Mouse (Mus musculus): ENCODE results near the gene Akap6. TPM values are rescaled to one million over a fixed set of nuclear protein-coding genes. Genes with fewer than 3 reads are reported as not detected.

The Akap6 gene
- polyA plus RNA-seq, 1 experiment from 2014 or later, result 0.94 TPM

GRCm38 (mm10) chr12:52922510-52922909 lies 223.3 kb downstream of the Akap6 start:
- H3K4me2 ChIP-seq, result no peak overlapping the region
- WGBS, result 89% methylated on average over 6 of the region's 6 CpGs
- no peak overlapping the region for H3K9ac ChIP-seq (replicated peaks)
- H3K27ac ChIP-seq, result no peak overlapping the region
- no peaks in the 10 kb centered on the region for H3K36me3 ChIP-seq
- H3K9me3 ChIP-seq, result no peaks in the 10 kb centered on the region
- H3K4me1 ChIP-seq (replicated peaks), result peaks cover 17% of the 10 kb centered on the region
- H3K4me3 ChIP-seq (replicated peaks), result no peak overlapping the region
- H3K27me3 ChIP-seq, result no peaks in the 10 kb centered on the region
- ATAC-seq (ENCODE audit: insufficient number of reproducible peaks, insufficient read depth, low FRiP score, low TSS enrichment, low read depth), result no peak

GRCm38 (mm10) chr12:52925448-52925847 lies 226.3 kb downstream of the Akap6 start:
- no peak overlapping the region for H3K9ac ChIP-seq (replicated peaks)
- H3K36me3 ChIP-seq, result no peaks in the 10 kb centered on the region
- H3K27ac ChIP-seq, result no peak overlapping the region
- no peak overlapping the region for H3K4me3 ChIP-seq (replicated peaks)
- H3K4me1 ChIP-seq (replicated peaks), result peaks cover 9% of the 10 kb centered on the region; the same call in 1 of the 2 replicates
- no peaks in the 10 kb centered on the region for H3K9me3 ChIP-seq
- H3K4me2 ChIP-seq, result no peak overlapping the region
- ATAC-seq (ENCODE audit: insufficient number of reproducible peaks, insufficient read depth, low FRiP score, low TSS enrichment, low read depth), result no peak
- WGBS, result 67% methylated on average over 4 of the region's 4 CpGs
- no peaks in the 10 kb centered on the region for H3K27me3 ChIP-seq

GRCm38 (mm10) chr12:52933832-52934231 lies 234.6 kb downstream of the Akap6 start:
- H3K4me1 ChIP-seq (replicated peaks), result no peaks in the 10 kb centered on the region
- H3K36me3 ChIP-seq, result no peaks in the 10 kb centered on the region
- H3K27ac ChIP-seq, result no peak overlapping the region
- H3K27me3 ChIP-seq, result no peaks in the 10 kb centered on the region
- 77% methylated on average over 6 of the region's 13 CpGs for WGBS
- H3K4me3 ChIP-seq (replicated peaks), result no peak overlapping the region
- no peak overlapping the region for H3K4me2 ChIP-seq
- 0 out of 2 replicates have a peak, but pooled peaks cover 3% of the 10 kb centered on the region for H3K9me3 ChIP-seq
- ATAC-seq (ENCODE audit: insufficient number of reproducible peaks, insufficient read depth, low FRiP score, low TSS enrichment, low read depth), result no peak
- H3K9ac ChIP-seq (replicated peaks), result no peak overlapping the region

DNA sequence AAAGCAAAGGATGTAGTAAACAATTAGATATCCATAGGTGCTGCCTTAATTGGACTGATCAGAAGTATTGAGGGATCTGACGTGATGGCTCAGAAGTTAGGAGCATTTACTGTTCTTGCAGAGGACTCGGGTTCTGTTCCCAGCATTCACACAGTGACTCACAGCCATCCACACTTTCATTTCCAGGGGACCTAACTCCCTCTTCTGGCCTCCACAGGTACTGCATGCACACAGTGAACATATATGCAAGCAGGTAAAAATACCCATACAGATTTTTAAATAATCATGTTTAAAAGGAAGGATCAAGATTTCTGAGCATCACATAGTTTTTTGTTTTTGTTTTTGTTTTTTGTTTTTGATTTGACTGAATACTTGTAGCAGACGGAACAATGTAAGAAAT lies 235.8 kb downstream of the Akap6 start:
- H3K4me1 ChIP-seq (replicated peaks), result peaks cover 11% of the 10 kb centered on the region
- H3K27me3 ChIP-seq, result no peaks in the 10 kb centered on the region
- no peaks in the 10 kb centered on the region for H3K36me3 ChIP-seq
- no peak overlapping the region for H3K9ac ChIP-seq (replicated peaks)
- no peak for ATAC-seq (ENCODE audit: insufficient number of reproducible peaks, insufficient read depth, low FRiP score, low TSS enrichment, low read depth)
- no peak overlapping the region for H3K27ac ChIP-seq
- H3K4me3 ChIP-seq (replicated peaks), result no peak overlapping the region
- 0 out of 2 replicates have a peak, but pooled peaks cover 3% of the 10 kb centered on the region for H3K9me3 ChIP-seq
- WGBS, result 91% methylated on average over 3 of the region's 3 CpGs
- no peak overlapping the region for H3K4me2 ChIP-seq

DNA sequence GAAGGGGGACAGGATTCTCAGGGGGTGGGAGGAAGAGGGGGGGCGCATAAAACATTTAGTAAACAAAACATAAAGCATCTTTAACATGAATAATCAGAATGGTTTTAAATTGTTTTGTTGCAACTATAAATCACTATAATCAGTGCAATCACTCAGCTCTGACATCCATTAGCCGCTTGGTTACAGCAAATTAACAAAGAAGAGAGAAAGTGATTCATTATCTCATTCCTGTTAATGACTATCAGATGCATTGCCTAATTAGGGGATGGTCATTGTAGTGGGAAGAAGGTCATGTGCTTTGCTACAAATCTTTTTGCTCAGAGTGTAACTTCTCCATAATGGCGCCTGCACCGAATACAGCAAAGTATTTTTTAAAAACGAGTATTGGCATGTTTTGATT lies 239.6 kb downstream of the Akap6 start:
- no peak for ATAC-seq (ENCODE audit: insufficient number of reproducible peaks, insufficient read depth, low FRiP score, low TSS enrichment, low read depth)
- H3K27me3 ChIP-seq, result peaks cover 3% of the 10 kb centered on the region; the same call in 1 of the 2 replicates
- no peak overlapping the region for H3K4me2 ChIP-seq
- no peak overlapping the region for H3K27ac ChIP-seq
- no peak overlapping the region for H3K4me3 ChIP-seq (replicated peaks)
- 48% methylated on average over 5 of the region's 5 CpGs for WGBS
- peaks cover 14% of the 10 kb centered on the region for H3K4me1 ChIP-seq (replicated peaks)
- H3K9me3 ChIP-seq, result 0 out of 2 replicates have a peak, but pooled peaks cover 3% of the 10 kb centered on the region
- H3K9ac ChIP-seq (replicated peaks), result no peak overlapping the region
- no peaks in the 10 kb centered on the region for H3K36me3 ChIP-seq

DNA sequence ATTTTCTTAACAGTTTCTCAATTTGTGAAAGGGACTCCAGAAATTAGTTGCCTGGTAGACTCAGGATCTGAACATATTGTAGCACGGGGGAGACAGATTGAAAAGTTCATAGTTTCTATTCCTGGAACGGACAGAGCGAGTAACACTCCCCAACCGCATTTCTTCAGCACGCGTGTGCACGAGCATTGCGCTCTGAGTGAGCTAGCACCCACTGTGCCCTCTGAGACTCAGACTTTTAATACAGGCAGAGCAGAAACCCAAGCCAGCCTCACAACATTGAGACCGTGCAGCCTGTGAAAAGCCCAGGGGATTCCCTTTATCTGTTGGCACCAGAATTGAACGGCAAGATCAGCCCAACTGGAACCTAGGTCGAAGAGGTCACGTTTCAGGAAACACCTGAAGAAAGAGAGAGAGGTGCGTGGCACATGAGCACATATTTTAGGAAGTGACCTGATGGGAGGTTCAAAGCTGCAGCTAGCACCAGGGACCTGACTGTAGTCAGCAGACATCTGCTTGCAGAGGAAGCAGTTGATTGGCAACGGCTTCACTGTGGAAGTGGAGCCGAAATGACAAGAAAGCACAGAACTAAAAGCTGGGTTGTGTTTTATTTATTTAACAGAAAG lies 240.3 kb downstream of the Akap6 start:
- Histone ChIP-seq H3K9ac (replicated peaks) (no peak overlapping the region), H3K4me1 (replicated peaks) (peaks cover 14% of the 10 kb centered on the region), H3K27ac (no peak overlapping the region), H3K36me3 (no peaks in the 10 kb centered on the region), H3K4me3 (replicated peaks) (no peak overlapping the region), H3K4me2 (0 out of 2 replicates have a peak overlapping the region, but pooled peaks have one; percentile 6), H3K9me3 (0 out of 2 replicates have a peak, but pooled peaks cover 3% of the 10 kb centered on the region), H3K27me3 (peaks cover 3% of the 10 kb centered on the region; the same call in 1 of the 2 replicates)
- no peak for ATAC-seq (ENCODE audit: insufficient number of reproducible peaks, insufficient read depth, low FRiP score, low TSS enrichment, low read depth)
- 46% methylated on average over 15 of the region's 15 CpGs for WGBS

DNA sequence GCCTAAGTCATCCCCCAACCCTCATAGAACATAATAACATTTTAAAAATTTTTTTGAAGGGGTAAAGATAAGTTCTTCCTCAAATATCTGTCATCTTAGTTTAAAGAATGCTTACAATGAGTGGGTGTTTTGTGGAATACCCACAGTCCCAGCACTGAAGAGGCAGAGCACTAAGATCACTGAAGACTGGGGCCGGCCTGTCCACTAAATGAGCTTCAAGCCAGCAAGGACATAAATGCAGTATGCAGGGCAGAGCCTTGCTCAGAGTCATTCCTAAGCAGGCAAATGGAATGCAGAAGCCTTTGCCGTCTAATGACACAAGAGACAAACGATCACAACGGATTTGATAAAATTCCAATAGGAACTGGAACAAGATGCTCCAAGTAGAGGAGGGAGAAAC lies 242.8 kb downstream of the Akap6 start:
- Histone ChIP-seq H3K4me1 (replicated peaks) (peaks cover 14% of the 10 kb centered on the region), H3K9me3 (no peaks in the 10 kb centered on the region), H3K9ac (replicated peaks) (no peak overlapping the region), H3K27ac (no peak overlapping the region), H3K36me3 (no peaks in the 10 kb centered on the region), H3K4me3 (replicated peaks) (no peak overlapping the region), H3K4me2 (no peak overlapping the region), H3K27me3 (peaks cover 3% of the 10 kb centered on the region; the same call in 1 of the 2 replicates)
- no peak for ATAC-seq (ENCODE audit: insufficient number of reproducible peaks, insufficient read depth, low FRiP score, low TSS enrichment, low read depth)
- WGBS, result 73% methylated on average over 4 of the region's 4 CpGs

DNA sequence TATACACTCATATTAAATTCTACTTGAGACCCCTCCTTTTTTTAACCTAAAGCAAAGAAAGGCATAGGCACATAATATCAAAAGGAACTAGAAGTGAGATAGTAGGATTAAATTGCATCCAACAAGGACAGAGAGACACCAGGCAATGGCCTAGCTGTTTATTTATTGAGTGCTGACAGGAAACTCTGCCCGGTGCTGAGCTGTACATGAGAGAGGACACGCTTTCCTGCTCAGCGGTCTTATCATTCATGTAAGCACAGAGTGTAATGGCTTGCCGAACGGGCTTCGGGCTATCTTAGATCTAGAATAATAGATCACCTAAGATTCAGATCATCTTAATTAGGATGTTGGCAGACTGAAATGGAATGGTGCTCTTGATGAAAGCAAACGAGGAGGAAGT lies 245.1 kb downstream of the Akap6 start:
- Histone ChIP-seq H3K36me3 (no peaks in the 10 kb centered on the region), H3K27me3 (peaks cover 3% of the 10 kb centered on the region; the same call in 1 of the 2 replicates), H3K4me1 (replicated peaks) (peaks cover 10% of the 10 kb centered on the region), H3K4me3 (replicated peaks) (no peak overlapping the region), H3K9me3 (no peaks in the 10 kb centered on the region), H3K4me2 (no peak overlapping the region), H3K9ac (replicated peaks) (no peak overlapping the region), H3K27ac (no peak overlapping the region)
- ATAC-seq (ENCODE audit: insufficient number of reproducible peaks, insufficient read depth, low FRiP score, low TSS enrichment, low read depth), result no peak
- whole genome bisulfite sequencing, result 69% methylated on average over 7 of the region's 7 CpGs

GRCm38 (mm10) chr12:52944949-52945348 lies 245.8 kb downstream of the Akap6 start:
- no peak overlapping the region for H3K4me2 ChIP-seq
- ATAC-seq (ENCODE audit: insufficient number of reproducible peaks, insufficient read depth, low FRiP score, low TSS enrichment, low read depth), result no peak
- H3K9ac ChIP-seq (replicated peaks), result no peak overlapping the region
- H3K36me3 ChIP-seq, result no peaks in the 10 kb centered on the region
- H3K27ac ChIP-seq, result no peak overlapping the region
- peaks cover 3% of the 10 kb centered on the region; the same call in 1 of the 2 replicates for H3K4me1 ChIP-seq (replicated peaks)
- H3K9me3 ChIP-seq, result no peaks in the 10 kb centered on the region
- H3K27me3 ChIP-seq, result peaks cover 3% of the 10 kb centered on the region; the same call in 1 of the 2 replicates
- no peak overlapping the region for H3K4me3 ChIP-seq (replicated peaks)
- 82% methylated on average over 2 of the region's 2 CpGs for WGBS

DNA sequence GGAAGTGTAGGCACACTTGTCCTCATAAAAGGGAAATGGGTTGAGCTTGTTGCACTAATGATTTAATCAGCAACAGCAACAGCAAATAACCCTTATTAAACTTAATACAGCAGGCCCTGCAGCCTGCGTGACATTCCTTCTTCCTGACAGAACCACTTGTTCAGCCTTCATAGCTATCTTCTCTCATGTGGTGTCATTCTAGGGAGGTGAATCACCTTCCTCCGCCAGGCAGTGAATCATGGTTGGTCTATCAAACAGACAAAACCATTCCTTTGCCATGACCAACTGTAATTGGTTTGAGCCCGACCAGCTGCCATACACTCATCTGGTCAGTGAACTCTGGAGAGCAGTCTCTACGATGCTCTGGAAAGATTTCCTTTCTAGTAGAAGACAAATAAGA lies 251.5 kb downstream of the Akap6 start:
- no peak overlapping the region for H3K9ac ChIP-seq (replicated peaks)

GRCm38 (mm10) chr12:52957587-52957986 lies 258.4 kb downstream of the Akap6 start:
- 42% methylated on average over 3 of the region's 3 CpGs for WGBS
- H3K36me3 ChIP-seq, result no peaks in the 10 kb centered on the region
- H3K27ac ChIP-seq, result no peak overlapping the region
- no peak overlapping the region for H3K4me3 ChIP-seq (replicated peaks)
- no peak for ATAC-seq (ENCODE audit: insufficient number of reproducible peaks, insufficient read depth, low FRiP score, low TSS enrichment, low read depth)
- H3K4me1 ChIP-seq (replicated peaks), result peaks cover 20% of the 10 kb centered on the region
- H3K9ac ChIP-seq (replicated peaks), result no peak overlapping the region
- no peaks in the 10 kb centered on the region for H3K27me3 ChIP-seq
- no peaks in the 10 kb centered on the region for H3K9me3 ChIP-seq
- H3K4me2 ChIP-seq, result no peak overlapping the region

More for the DNA sequence above, 251.5 kb downstream of the Akap6 start:
- no peak for ATAC-seq (ENCODE audit: insufficient number of reproducible peaks, insufficient read depth, low FRiP score, low TSS enrichment, low read depth)
- H3K4me2 ChIP-seq, result no peak overlapping the region
- 54% methylated on average over 4 of the region's 4 CpGs for WGBS
- no peak overlapping the region for H3K27ac ChIP-seq
- no peaks in the 10 kb centered on the region for H3K9me3 ChIP-seq
- H3K4me3 ChIP-seq (replicated peaks), result no peak overlapping the region
- no peaks in the 10 kb centered on the region for H3K27me3 ChIP-seq
- no peaks in the 10 kb centered on the region for H3K36me3 ChIP-seq
- H3K4me1 ChIP-seq (replicated peaks), result peaks cover 4% of the 10 kb centered on the region; the same call in 1 of the 2 replicates

GRCm38 (mm10) chr12:52957994-52958393 lies 258.8 kb downstream of the Akap6 start:
- 37% methylated on average over 3 of the region's 3 CpGs for WGBS
- Histone ChIP-seq H3K4me1 (replicated peaks) (peaks cover 20% of the 10 kb centered on the region), H3K9me3 (no peaks in the 10 kb centered on the region), H3K27ac (no peak overlapping the region), H3K27me3 (no peaks in the 10 kb centered on the region), H3K9ac (replicated peaks) (no peak overlapping the region), H3K4me2 (no peak overlapping the region), H3K4me3 (replicated peaks) (no peak overlapping the region), H3K36me3 (no peaks in the 10 kb centered on the region)
- ATAC-seq (ENCODE audit: insufficient number of reproducible peaks, insufficient read depth, low FRiP score, low TSS enrichment, low read depth), result no peak
